Mouse (Mus musculus): ENCODE measurements around the gene Elavl3.

The Elavl3 gene

DNA sequence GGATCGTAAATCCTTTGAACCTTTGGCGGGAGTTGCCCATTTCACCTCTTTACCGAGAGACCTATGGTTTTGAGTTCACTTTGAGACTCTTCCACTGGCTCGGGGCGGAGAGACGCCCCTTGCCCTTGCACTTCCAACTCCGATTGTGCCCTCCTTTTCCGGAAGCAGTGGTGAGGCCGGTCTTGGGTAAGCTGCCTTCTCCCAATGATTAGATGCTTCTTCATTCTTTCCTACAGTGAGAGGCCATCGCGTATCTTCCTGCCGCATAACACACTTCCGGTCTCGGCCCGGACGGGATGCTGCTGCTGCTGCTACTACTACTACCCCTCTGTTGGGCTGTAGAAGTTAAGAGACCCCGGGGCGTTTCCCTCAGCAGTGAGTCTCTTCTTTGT, 48.7 kb downstream of the Elavl3 start:
- ChIA-PET POLR2A (interaction anchor here in 3 of 4 experiments (0.8 to 3.1 kb wide), 15 partner anchors 10 to 911 kb away, joined by 3 to 17 read pairs (median 3); partner anchors contain the start of genes Elavl3 (in 1 of the 3), Gm38431 (in 1 of the 3), Gm49318 (in 1 of the 3) and Ldlr (in 1 of the 3)), CTCF (interaction anchor here in 1 of 4 experiments (0.5 kb wide), 1 partner anchor 134 kb away, joined by 3 read pairs; no protein-coding TSS in a partner anchor)

DNA sequence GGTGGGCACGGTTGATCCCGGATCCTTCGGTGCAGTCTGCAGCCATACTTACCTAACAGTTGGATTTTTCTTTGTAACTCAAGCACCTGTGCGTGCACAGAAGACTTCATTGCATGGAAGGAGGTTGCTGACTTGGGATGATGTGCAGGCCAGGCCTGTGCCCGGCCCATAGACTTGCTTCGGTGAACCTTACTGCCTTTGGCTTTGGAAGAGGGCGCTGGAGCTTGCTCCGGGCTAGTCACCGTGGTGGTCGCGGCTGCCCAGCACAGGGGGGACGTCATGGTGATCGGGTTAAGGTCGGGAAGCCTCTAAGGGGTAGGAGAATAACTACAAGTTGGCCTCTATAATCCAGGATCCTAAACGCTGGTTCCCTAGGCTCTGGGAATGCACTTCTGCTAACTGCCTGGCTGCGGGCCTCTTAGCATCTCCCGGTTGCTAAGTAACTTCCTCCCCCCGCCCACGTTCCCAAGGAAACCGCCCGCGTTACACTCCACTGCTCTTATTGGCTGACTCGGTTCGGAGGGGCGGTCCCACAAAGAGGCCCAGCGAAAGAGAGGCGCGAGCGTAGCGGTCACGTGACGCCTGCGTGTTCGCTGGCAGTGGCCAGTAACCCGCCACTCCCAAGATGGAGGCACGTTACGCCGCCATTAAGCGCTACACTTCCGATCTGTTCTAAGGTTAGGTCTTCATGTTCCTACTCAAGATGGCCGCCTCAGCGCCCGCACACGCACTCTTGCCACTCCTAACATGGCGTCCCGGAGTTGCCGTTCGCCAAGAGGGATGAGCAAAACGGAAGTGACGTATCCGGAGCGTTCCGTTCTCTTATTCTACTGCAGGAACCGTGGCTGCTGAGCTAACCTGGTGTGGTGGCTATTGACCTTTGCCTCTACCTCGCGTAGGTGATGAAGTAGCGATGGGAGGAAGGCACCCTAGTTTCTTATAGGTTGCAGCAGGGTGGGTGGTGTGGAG, 49.3 kb downstream of the Elavl3 start, which contains the start of the genes Ccdc151 and Prkcsh:
Gene Ccdc151 (minus strand): TSS at position 441 of the 969 bp plus-strand sequence.
Gene Prkcsh (plus strand): TSS at position 613 of the 969 bp plus-strand sequence.
- ChIA-PET CTCF (interaction anchor here in 2 of 4 experiments (0.5 to 1.4 kb wide), 4 partner anchors 9 to 154 kb away, joined by 3 to 4 read pairs (median 3); partner anchors contain the start of gene Pigyl (in 1 of the 2)), POLR2A (interaction anchor here in 3 of 4 experiments (0.5 to 3.1 kb wide), 19 partner anchors 10 to 910 kb away, joined by 3 to 17 read pairs (median 3); partner anchors contain the start of genes Elavl3 (in 1 of the 3), Gm38431 (in 1 of the 3), Gm49318 (in 1 of the 3) and Ldlr (in 1 of the 3))

DNA sequence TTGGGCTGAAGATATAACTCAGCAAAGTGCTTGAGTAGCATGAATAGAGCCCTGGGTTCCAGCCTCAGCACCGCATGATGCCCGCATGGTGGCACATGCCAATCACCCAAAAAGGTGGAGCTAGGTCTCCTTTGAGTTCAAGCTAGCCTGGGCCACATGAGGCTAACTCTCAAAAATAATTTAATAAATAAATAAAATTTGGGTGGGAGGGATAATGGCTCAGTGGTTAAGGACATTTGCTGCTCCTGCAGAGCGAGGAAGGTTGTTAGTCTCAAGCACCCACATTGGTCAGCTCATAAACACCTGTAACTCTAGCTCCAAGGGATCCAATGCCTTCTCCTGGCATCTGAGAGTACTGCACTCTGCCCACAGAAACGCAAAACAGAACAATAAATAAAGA, 50.2 kb downstream of the Elavl3 start:
- ChIA-PET POLR2A (interaction anchor here in 2 of 4 experiments (0.5 to 2.2 kb wide), 6 partner anchors 9 to 389 kb away, joined by 3 to 9 read pairs (median 3); partner anchors contain the start of gene Gm49318 (in 1 of the 2)), CTCF (interaction anchor here in 2 of 4 experiments (0.7 to 1.4 kb wide), 3 partner anchors 11 to 154 kb away, joined by 3 to 4 read pairs (median 3); partner anchors contain the start of gene Pigyl (in 1 of the 2))

DNA sequence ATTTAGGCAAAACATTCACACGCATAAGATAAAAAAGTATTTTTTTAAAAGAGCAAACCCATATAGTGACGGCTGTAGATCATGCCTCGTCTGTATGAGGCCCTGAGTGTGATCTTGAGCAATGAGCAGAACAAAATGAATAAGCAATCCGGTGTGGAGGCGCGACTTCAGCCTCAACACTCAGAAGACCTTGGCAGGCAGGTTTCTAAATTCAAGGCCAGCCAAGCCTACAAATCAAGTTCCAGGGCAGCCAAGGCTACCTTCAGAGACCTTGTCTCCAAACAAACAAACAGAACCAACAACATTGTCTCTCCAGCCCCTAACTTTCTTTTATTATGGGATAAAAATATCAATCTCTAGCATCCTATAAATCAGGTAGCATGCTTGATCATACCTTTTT, 51.5 kb downstream of the Elavl3 start:
- POLR2A ChIA-PET, result no interaction called here
- CTCF ChIA-PET, result no interaction called here

GRCm38 (mm10) chr9:21996178-21996867, 55.5 kb downstream of the Elavl3 start:
- CTCF ChIA-PET, result interaction anchor here in 2 of 4 experiments (1.2 to 1.8 kb wide), 2 partner anchors 12 to 59 kb away, joined by 5 to 6 read pairs; no protein-coding TSS in a partner anchor

DNA sequence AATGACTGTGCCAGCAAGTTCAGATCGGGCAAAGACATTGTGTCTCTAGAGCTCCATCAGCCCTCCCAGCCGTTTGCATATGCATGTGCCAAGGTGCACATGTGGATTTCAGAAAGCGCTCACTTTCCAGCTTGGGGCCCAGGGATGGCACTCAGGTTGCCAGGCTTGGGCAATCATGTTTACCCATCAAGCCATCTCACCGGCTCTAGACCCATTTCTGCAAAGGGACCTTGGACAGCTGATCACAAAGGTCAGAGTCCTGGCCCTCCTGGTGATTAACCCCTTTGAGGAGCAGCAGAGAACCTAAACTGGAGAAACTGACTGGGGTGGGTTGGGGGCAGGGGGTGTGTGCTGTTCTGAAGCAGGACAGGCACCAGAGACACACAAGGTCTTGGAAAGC, 59.6 kb downstream of the Elavl3 start:
- ChIA-PET POLR2A (interaction anchor here in 3 of 4 experiments (0.6 to 2.2 kb wide), 11 partner anchors 10 to 234 kb away, joined by 3 to 8 read pairs (median 3); partner anchors contain the start of genes Ccdc151 (in 1 of the 3), Elavl3 (in 1 of the 3) and Prkcsh (in 1 of the 3)), CTCF (no interaction called here)

More at GRCm38 (mm10) chr9:21996178-21996867, 55.5 kb downstream of the Elavl3 start:
- POLR2A ChIA-PET, result interaction anchor here in 2 of 4 experiments (1.3 to 1.8 kb wide), 4 partner anchors 9 to 234 kb away, joined by 3 to 5 read pairs (median 4); no protein-coding TSS in a partner anchor

GRCm38 (mm10) chr9:21989230-21990110, 62.4 kb downstream of the Elavl3 start, which contains the start of gene Rgl3:
Gene Rgl3 (minus strand): TSS chr9:21989446.
- CTCF ChIA-PET, result interaction anchor here in 3 of 4 experiments (0.6 to 2.1 kb wide), 3 partner anchors 8 to 77 kb away, joined by 5 read pairs; no protein-coding TSS in a partner anchor
- POLR2A ChIA-PET, result interaction anchor here in 3 of 4 experiments (0.6 to 2.2 kb wide), 9 partner anchors 8 to 81 kb away, joined by 3 to 8 read pairs (median 4); partner anchors contain the start of genes Gm49318 (in 1 of the 3) and Prkcsh (in 1 of the 3)

GRCm38 (mm10) chr9:21988421-21989101, 63.3 kb downstream of the Elavl3 start:
- ChIA-PET POLR2A (interaction anchor here (0.8 to 2.7 kb wide), 11 partner anchors 8 to 265 kb away, joined by 3 to 11 read pairs (median 3); partner anchors contain the start of genes Gm49318 (in 1 of the 4), Ldlr (in 1 of the 4) and Prkcsh (in 1 of the 4)), CTCF (interaction anchor here in 2 of 4 experiments (1.0 to 1.4 kb wide), 3 partner anchors 45 to 66 kb away, joined by 3 to 4 read pairs (median 3); no protein-coding TSS in a partner anchor)

- ChIA-PET CTCF (interaction anchor here in 2 of 4 experiments (1.0 to 1.4 kb wide), 3 partner anchors 46 to 67 kb away, joined by 3 to 4 read pairs (median 3); no protein-coding TSS in a partner anchor), POLR2A (interaction anchor here in 3 of 4 experiments (1.0 to 2.7 kb wide), 9 partner anchors 7 to 265 kb away, joined by 3 to 11 read pairs (median 3); partner anchors contain the start of genes Gm49318 (in 1 of the 3) and Ldlr (in 1 of the 3))
Measured at GRCm38 (mm10) chr9:21987592-21988342, 64.1 kb downstream of the Elavl3 start.

DNA sequence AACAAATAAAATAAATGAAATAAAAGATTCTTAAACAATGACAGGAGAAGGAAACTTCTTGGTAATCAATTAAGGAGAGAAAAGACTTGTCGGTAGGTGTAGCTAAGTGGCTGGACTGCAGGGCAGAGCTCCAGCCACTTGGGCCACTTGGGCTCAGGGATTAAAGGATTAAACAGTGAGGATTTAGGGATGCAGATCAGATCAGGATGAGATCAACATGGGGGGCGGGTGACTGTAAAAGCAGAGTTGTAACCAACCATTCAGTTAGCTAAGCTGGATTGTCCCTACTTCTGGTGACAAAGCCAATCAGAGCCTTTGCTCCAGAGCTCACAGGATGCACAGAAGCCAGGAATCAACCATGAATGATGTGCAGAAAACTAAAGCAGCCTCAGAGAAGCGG, 67.9 kb downstream of the Elavl3 start:
- POLR2A ChIA-PET, result interaction anchor here in 3 of 4 experiments (0.7 to 1.6 kb wide), 6 partner anchors 19 to 438 kb away, joined by 3 to 5 read pairs (median 3); partner anchors contain the start of gene Elavl3 (in 1 of the 3)
- CTCF ChIA-PET, result interaction anchor here in 1 of 4 experiments (1.0 kb wide), 1 partner anchor 12 kb away, joined by 6 read pairs; no protein-coding TSS in a partner anchor

- POLR2A ChIA-PET, result interaction anchor here (0.5 to 3.7 kb wide), 15 partner anchors 10 to 218 kb away, joined by 3 to 21 read pairs (median 4); partner anchors contain the start of genes Cnn1 (in 1 of the 4), Gm49318 (in 1 of the 4), Zfp653 (in 1 of the 4) and Zfp872 (in 1 of the 4)
- CTCF ChIA-PET, result interaction anchor here (0.5 to 2.6 kb wide), 17 partner anchors 13 to 209 kb away, joined by 3 to 18 read pairs (median 4); partner anchors contain the start of genes Pigyl (in 1 of the 4) and Zfp872 (in 1 of the 4)
Measured at GRCm38 (mm10) chr9:21978398-21979128, 73.3 kb downstream of the Elavl3 start.

DNA sequence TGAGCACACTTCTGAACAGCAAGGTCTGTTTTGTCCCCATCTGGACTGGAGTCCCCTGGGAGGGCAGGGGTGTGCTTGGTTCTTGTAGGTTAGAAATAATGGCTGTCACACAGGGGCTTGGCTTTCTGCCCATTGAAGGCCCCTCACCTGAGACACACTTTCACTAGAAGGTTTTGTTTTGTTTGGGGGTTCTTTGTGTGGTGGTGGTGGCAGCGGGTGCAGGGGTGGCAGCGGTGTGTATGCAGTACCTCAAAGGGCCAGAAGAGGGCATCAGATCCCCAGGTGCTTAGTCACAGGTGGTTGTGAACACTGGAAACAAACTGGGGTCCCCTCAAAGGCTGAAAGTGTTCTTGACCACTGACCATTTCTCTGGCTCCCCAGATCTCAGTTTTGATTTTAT, 73.9 kb downstream of the Elavl3 start:
- ChIA-PET POLR2A (interaction anchor here in 2 of 4 experiments (0.7 to 3.7 kb wide), 6 partner anchors 13 to 210 kb away, joined by 3 to 21 read pairs (median 4); partner anchors contain the start of gene Zfp872 (in 1 of the 2)), CTCF (interaction anchor here in 3 of 4 experiments (0.6 to 2.6 kb wide), 11 partner anchors 14 to 178 kb away, joined by 3 to 18 read pairs (median 4); partner anchors contain the start of gene Pigyl (in 1 of the 3))

- ChIA-PET POLR2A (interaction anchor here in 2 of 4 experiments (0.8 to 2.0 kb wide), 7 partner anchors 14 to 108 kb away, joined by 3 to 6 read pairs (median 4); partner anchors contain the start of genes Elavl3 (in 2 of the 2), Epor (in 2 of the 2) and Ecsit (in 1 of the 2)), CTCF (interaction anchor here in 1 of 4 experiments (1.7 kb wide), 1 partner anchor 77 kb away, joined by 7 read pairs; no protein-coding TSS in a partner anchor)
Measured at GRCm38 (mm10) chr9:21977331-21977730, 74.5 kb downstream of the Elavl3 start.
